Mouse (Mus musculus) cerebellum, adult 18-20 months (tissue): ENCODE data around the gene Lin9.

Experiments
- DNase-seq, 2 experiments: peaks; one replicate each; pipeline ENCODE4 v3.0.0; 2021

Gene Lin9

GRCm38 (mm10) chr1:180707813-180708212 is 66.9 kb downstream of the Lin9 start:
- DNase-seq = no peak

- no peak for DNase-seq
These were observed 68.2 kb downstream of the Lin9 start for GRCm38 (mm10) chr1:180708935-180709776.

- no peak for DNase-seq
These were observed 77.8 kb downstream of the Lin9 start for GRCm38 (mm10) chr1:180718756-180719155.

- no peak for DNase-seq
These were observed 78.5 kb downstream of the Lin9 start for GRCm38 (mm10) chr1:180719483-180719882.

GRCm38 (mm10) chr1:180719951-180720689 is 79.2 kb downstream of the Lin9 start:
- DNase-seq = peak; percentile 71 to 87

GRCm38 (mm10) chr1:180722608-180723007 is 81.7 kb downstream of the Lin9 start:
- DNase-seq = no peak

- no peak for DNase-seq
These were observed 82.8 kb downstream of the Lin9 start for GRCm38 (mm10) chr1:180723701-180724238.

GRCm38 (mm10) chr1:180725704-180726179 is 84.8 kb downstream of the Lin9 start, which contains the start of gene Acbd3:
TSS of gene Acbd3 (plus strand) at chr1:180726043.
- peak; percentile 90 to 92 for DNase-seq

- peak in 1 of 2 experiments; percentile 31 for DNase-seq
These were observed 85.2 kb downstream of the Lin9 start for GRCm38 (mm10) chr1:180726183-180726582.

- no peak for DNase-seq
These were observed 88.3 kb downstream of the Lin9 start for GRCm38 (mm10) chr1:180729231-180729630.
